Mouse (Mus musculus): Measurements from ENCODE around the gene Gng7.

The Gng7 gene

DNA sequence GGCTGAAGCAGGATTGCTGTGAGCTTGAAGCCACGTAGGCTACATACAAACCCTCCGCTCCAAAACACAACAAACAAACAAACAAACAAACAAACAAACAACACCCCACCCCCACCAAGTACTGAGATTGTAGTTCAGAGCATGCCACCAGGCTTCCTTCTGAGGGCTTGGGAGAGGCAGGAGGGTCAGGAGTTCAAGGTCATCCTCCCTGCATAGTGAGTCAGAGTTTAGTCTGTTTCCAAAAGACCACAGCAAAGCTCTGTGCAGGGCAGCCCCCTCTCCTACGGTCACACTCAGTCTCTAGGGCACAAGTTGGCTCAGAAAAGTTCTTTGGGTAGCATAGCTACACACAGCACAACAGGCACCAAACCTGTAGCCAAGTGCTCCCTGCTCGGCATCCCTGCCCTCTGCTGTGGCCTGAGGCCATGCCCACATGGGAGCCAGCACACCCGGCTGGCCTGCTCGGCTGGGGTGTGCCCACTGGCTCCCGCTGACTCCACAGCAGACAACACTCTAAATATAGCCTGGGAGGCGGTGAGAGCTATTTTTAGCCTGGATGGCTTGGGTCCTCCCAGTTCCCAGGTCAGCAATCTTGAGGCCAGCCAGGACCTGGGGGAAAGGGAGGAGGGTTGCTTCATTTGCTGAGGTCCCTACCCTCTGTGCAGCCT is 74.3 kb downstream of the Gng7 start:
- DNase-seq, result no peak

DNA sequence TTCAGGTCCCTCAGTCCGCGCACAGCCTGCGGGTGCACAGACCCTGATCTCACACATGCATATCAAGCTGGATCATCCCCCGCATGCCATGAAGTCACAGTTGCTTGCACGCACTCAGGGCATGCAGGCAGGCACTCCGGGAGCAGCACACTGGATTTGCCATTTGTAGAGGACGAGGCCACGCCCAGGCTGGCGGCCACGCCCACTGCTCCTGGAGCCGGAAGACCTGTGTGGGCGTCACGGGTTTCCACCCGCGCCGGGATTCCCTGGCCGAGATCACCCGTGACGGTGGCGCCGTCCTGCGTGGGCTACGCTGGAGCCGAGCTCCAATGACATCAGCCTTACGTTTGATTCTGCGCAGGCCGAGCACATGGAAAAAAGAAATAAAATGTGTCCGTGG is 75.1 kb downstream of the Gng7 start:
- DNase-seq, result peak; percentile 70 to 76

- no peak for DNase-seq
These were observed 75.8 kb downstream of the Gng7 start for GRCm38 (mm10) chr10:80938831-80939550.

- no peak for DNase-seq
These were observed 77.1 kb downstream of the Gng7 start for GRCm38 (mm10) chr10:80937646-80938045.

DNA sequence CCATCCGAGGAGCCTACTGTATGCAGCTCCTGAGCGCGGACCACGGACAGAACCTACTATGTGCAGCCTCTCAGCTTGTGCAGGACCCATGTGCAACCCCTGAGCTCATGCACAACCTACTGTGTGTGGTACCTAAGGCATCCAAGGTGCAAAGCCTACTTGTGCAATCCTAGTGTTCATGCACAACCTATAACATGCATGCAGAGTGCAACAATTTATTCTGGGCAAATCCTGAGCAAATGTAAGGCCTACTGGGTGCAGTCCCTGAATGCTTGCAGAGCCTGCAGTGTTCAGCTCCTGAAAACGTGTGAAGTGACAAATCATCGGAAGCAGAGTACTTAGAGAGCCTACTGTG is 78.0 kb downstream of the Gng7 start:
- no peak for DNase-seq

DNA sequence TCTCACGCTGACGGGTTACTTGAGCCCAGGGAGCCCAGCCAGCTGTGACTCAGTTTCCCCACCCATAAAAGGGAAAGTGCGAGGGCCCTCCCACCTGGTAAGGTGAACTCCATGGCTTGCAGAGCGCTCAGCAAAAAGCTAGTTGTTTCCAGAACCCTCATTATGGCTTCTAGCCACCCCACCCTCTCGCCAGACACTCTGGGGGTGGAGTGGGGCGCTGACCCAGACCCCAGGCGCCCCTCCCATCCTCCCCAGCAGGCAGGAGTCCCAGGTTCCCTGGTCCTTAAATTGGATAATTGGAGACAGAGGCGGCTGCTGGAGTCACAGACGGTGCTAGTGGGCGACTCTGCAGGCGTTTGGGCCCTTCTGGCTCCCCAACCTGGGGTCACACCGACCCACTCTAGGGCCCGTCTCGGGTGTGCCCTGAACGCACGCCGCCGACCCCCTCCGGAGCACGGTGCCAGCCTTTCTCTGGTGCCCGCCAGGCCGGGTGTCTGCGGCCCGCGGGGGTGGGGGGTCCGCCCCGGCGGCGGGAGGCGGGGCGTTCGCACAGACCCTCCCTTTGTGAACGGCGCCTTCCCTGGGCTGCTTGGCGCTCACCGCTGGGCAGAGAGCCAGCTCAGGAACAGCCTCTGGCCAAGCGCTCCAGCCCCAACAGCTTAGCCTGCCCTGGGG is 78.5 kb downstream of the Gng7 start:
- DNase-seq, result no peak

DNA sequence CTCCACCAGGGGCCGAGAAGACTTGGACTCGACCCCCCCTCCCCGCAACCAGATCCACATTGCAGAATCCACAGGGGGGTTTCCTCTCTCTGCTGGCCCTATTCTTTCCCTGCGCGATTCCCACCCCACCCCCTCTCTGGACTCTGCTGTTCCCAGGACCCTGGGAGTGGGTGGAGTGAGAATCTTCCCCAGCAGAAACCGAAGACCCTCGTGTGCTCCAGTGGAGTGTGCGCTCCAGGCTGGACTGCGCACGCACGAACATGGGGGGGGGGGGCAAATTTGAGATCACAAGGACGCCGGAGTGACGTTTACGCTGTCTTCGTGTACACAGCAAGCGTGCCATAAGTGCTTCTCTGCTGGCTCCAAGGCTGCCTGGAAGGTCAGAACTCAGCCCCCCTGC is 79.0 kb downstream of the Gng7 start:
- DNase-seq, result no peak

- DNase-seq, result no peak
These were observed 79.5 kb downstream of the Gng7 start for GRCm38 (mm10) chr10:80935241-80935640.

DNA sequence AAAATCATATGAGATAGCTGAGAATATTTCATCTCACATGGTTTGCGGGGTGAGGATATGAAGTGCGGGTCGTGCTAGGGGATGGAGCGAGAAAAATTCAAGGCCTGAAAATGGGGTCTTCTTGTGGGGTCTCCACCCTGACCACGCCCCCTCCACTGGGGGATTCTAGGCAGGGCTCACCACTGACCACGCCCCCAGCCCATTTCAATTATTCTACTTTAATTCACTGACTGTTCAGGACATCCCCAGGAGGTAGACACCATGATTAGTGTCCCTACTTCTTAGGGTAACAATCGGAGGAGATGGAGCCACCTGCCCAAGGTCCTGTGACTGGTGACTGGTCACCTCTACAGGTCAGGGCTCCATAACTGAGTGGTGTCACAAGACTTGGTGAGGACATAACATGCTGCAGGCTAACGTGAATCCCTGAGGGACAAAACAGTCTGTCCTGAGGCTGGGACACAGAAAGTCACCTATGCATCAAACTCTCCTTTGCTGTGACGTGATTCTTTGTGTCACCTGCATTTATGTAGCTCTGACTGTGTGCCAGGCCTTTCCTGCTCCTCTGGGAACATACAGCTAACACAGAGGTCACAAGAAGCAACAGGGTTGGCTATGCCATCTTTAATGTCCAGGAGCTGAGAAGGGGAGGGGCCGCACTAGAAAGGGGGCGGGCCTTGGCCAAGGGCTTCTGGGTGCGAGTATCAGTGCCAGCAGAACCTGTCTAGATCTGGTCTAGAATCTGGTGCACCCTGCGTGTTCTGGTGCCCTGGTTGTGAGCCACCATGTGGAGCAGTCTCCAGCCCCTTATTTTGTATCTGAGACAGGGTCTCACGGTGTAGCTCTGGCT is 80.4 kb downstream of the Gng7 start:
- no peak for DNase-seq

DNA sequence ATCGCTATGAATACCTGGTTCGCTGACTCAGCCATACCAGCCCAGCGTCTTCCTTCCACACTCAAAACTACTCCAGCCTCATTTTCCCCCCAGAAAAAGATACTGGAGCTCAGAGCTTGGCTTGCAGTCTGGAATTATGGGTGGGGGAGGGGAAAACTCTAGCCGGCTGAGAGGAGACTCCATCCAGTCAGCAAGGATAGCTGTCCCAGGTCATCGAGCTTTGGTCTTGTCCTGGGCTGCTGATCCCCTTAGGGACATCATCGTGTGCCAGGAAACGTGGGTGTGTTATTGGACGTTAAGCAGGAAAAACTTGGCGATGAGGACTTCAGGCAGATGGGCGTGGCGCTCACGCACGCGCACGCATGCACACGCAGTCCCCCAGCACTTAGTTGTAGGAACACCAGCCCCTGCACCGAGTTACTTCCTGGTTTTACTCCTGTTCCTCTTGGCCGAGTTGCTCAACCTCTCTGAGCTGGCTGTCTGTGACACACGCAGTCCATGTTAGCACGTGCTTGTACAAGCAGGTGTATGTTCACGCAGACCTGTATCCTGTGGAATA is 81.2 kb downstream of the Gng7 start:
- no peak for DNase-seq

DNA sequence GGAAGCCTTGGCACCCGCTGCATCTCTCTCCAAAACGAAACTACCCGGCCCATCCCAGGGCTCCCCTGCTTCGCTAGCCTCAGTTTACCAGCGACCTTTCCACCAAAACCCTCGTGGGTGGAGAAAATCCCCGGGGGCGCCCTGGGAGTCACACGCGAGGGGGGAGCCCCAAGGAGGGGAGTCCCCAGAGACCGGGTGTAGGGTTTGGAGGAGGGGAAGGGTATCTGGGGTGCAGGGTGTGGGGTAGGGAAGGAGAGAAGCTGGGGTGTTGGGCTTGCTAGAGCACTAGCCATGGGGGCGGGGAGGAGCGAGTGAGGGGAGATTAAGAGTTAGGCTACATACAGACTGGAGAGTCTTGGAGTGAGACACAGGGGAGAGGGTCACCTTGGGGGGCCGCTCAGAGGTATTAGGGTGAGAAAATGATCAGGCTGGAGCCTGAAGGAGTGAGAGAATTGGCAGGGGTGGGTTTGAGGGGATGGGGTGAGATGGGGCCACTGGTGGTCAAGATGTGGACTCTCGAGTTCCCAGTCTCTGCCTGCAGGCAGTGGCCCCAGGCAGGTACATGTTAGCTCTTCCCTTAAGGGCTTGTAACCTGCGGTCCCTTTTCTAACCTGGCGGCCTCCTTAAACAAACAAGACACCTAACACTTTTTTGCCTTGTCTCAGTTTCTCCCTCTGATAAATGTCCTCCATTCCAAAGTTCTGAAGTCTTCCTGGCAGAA is 81.9 kb downstream of the Gng7 start:
- DNase-seq, result no peak

- no peak for DNase-seq
These were observed 82.5 kb downstream of the Gng7 start for GRCm38 (mm10) chr10:80932206-80932605.

DNA sequence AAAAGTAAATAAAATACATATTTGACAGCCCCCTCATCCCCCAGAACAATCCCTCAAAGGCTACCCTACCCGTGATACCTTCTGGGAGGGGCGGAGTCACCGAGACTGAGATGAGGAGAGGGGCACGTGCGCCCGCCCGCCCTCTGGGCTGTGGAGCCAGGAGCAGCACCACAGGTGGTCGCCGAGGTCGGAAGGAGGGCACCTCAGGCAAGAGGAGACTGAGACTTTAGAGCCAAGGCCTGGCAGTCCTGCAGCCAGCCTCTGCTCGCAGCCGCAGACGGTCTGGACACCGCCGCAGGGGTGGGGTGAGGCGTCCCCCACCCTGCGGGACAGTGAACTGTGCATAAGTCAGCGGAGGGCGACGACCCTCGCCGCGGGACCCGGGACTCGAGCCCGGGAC is 83.0 kb downstream of the Gng7 start:
- no peak for DNase-seq

GRCm38 (mm10) chr10:80931153-80931671 is 83.5 kb downstream of the Gng7 start:
- no peak for DNase-seq

DNA sequence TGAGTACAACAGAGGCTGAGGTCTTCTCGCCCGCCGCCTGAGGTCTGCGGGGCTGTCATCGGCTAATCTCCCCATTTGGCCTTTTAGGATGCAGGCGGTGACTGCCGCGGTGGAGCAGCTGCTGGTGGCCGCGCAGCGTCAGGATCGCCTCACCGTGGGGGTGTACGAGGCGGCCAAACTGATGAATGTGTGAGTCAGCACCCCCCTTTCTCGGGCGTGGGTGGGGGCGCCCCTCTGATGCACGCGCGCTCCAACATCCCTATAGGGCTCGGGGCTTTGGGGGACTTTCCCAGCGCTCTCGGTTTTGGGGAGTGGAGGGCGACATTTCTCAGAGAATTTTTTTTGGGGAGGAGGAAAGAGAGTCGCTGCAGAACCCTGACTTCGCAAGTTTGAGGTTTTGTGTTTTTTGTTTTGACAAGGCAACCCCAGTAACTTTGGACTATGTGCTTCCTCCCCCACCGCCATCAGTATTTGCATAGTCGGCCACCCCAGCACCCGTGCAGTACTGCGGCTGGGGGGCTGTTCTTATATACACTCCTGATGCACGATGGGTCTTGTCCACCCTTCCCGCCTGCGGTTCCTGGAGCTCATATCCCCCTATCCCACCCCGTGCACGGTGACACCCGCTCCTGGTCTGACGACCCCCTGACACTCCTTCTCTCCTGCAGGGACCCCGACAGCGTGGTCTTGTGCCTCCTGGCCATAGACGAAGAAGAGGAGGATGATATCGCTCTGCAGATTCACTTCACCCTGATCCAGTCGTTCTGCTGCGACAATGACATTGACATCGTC is 84.2 kb downstream of the Gng7 start:
- peak; percentile 39 to 57 for DNase-seq

DNA sequence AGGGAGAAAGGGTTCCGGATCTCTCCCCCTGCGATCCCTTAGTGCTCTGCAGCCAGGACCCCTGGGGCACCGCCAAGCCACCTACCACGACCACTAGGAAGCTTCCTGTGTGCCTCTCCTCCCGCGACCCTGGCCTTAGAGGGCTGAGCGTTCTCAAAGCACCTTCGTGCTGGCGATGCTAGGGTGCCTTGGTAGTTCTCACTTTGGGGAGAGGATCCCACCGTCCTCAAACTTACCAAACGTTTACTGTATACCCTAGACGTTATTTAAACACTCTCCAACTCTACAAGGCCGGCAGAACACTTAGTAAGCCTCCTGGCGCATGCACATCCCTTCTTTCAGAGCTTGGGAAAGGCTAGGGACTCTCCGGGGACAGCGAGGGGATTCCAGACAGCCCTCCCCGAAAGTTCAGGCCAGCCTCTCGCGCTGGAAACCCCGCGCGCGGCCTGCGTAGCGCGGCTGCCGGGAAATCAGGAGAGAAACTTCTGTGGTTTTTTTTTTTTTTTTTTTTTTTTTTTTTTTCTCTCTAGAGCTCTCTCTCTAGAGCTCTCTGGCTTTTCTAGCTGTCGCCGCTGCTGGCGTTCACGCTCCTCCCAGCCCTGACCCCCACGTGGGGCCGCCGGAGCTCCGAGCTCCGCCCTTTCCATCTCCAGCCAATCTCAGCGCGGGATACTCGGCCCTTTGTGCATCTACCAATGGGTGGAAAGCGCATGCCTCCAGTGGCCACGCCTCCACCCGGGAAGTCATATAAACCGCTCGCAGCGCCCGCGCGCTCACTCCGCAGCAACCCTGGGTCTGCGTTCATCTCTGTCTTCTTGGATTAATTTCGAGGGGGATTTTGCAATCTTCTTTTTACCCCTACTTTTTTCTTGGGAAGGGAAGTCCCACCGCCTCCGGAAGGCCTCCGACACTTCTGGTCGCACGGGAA is 85.2 kb downstream of the Gng7 start, which contains the start of gene Gadd45b:
Gene Gadd45b (plus strand): TSS at position 775 of the 928 bp plus-strand sequence.
- DNase-seq, result peak; percentile 99

GRCm38 (mm10) chr10:80928586-80929298 is 86.0 kb downstream of the Gng7 start:
- DNase-seq, result peak; percentile 81 to 84

GRCm38 (mm10) chr10:80925472-80925871 is 89.3 kb downstream of the Gng7 start:
- no peak for DNase-seq

DNA sequence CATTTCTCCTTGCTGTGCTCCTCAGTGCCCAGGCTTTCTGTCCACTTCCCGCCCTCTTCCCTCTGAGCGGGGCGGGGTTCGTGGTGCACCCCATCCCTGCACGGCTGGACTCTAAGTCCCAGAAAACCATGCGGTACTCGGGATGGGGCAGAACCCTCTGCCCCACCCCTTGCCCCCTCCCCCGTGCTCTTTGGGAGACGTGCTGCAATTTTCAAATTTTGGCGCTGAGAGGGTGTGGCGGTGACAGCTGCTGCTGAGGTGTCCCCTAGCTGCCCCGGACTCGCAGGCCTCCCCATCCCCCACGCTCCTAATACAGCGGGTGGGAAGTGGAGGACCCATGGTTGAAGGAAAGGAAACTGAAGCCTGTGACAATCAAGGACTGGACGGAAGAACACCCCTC is 92.8 kb downstream of the Gng7 start:
- no peak for DNase-seq

Data from thymus, adult 18-20 months (tissue).